Mouse (Mus musculus) left cerebral cortex, adult 8-10 months (tissue): Measurements from ENCODE around the gene Gm49358. TPM values are rescaled to one million over a fixed set of nuclear protein-coding genes. Genes with fewer than 3 reads are reported as not detected.

ENCODE experiments used
- DNase-seq, 2 experiments: peaks; one replicate each; pipeline ENCODE4 v3.0.0; 2022; ENCODE audit warnings: low spot score in 2 of 2
- total RNA-seq, 4 experiments: library from RNA; stranded (reverse); gene quantifications; 2 replicates each; pipeline ENCODE4 v1.2.4; 2022

Gene Gm49358
- total RNA-seq, 4 experiments from 2014 or later = 13.9 to 25.5 (median 20.2) TPM

GRCm38 (mm10) chr10:86778398-86779116, 14.8 kb downstream of the Gm49358 start, which contains the start of gene Nt5dc3:
TSS of gene Nt5dc3 (plus strand) at chr10:86779005.
- peak; percentile 77 to 94 for DNase-seq

GRCm38 (mm10) chr10:86779117-86779755, 15.5 kb downstream of the Gm49358 start:
- no peak for DNase-seq

- DNase-seq = no peak
Observed at GRCm38 (mm10) chr10:86779816-86780500, 16.2 kb downstream of the Gm49358 start.

GRCm38 (mm10) chr10:86781641-86782040, 17.9 kb downstream of the Gm49358 start:
- no peak for DNase-seq

GRCm38 (mm10) chr10:86782656-86783055, 18.9 kb downstream of the Gm49358 start:
- DNase-seq = no peak

GRCm38 (mm10) chr10:86783561-86783960, 19.8 kb downstream of the Gm49358 start:
- no peak for DNase-seq

- DNase-seq = no peak
Observed at GRCm38 (mm10) chr10:86784126-86784675, 20.4 kb downstream of the Gm49358 start.

- no peak for DNase-seq
Observed at GRCm38 (mm10) chr10:86785396-86785795, 21.6 kb downstream of the Gm49358 start.

- DNase-seq = no peak
Observed at GRCm38 (mm10) chr10:86786083-86786482, 22.3 kb downstream of the Gm49358 start.

GRCm38 (mm10) chr10:86788193-86788592, 24.4 kb downstream of the Gm49358 start:
- no peak for DNase-seq

GRCm38 (mm10) chr10:86789146-86789672, 25.4 kb downstream of the Gm49358 start:
- no peak for DNase-seq

GRCm38 (mm10) chr10:86791507-86792184, 27.9 kb downstream of the Gm49358 start:
- no peak for DNase-seq

GRCm38 (mm10) chr10:86793509-86793951, 29.8 kb downstream of the Gm49358 start:
- no peak for DNase-seq

GRCm38 (mm10) chr10:86794196-86794595, 30.4 kb downstream of the Gm49358 start:
- DNase-seq = no peak

GRCm38 (mm10) chr10:86794794-86795535, 31.2 kb downstream of the Gm49358 start:
- peak in 1 of 2 experiments; percentile 39 for DNase-seq

- DNase-seq = no peak
Observed at GRCm38 (mm10) chr10:86796073-86796741, 32.4 kb downstream of the Gm49358 start.

GRCm38 (mm10) chr10:86807362-86807761, 43.6 kb downstream of the Gm49358 start:
- DNase-seq = no peak

GRCm38 (mm10) chr10:86808013-86808758, 44.4 kb downstream of the Gm49358 start:
- no peak for DNase-seq

GRCm38 (mm10) chr10:86810000-86810399, 46.2 kb downstream of the Gm49358 start:
- peak in 1 of 2 experiments; percentile 55 for DNase-seq
